Mouse (Mus musculus) bone marrow, adult 2 months (tissue): ENCODE measurements around the gene Barx2.

Source experiments
- CTCF ChIP-seq: fragments of 200-500 bp; IDR thresholded peaks from 2 replicates; pipeline ENCODE4 v1.5.1; 2011; ENCODE audit warnings: low read length, control low read depth; ENCODE audit not compliant: control insufficient read depth, insufficient read depth
- POLR2A ChIP-seq: fragments of 200-500 bp; IDR thresholded peaks from 2 replicates; pipeline ENCODE4 v1.6.1; 2011; ENCODE audit warnings: low read depth, mild to moderate bottlenecking, control low read depth, low read length, borderline replicate concordance; ENCODE audit not compliant: control insufficient read depth

DNA sequence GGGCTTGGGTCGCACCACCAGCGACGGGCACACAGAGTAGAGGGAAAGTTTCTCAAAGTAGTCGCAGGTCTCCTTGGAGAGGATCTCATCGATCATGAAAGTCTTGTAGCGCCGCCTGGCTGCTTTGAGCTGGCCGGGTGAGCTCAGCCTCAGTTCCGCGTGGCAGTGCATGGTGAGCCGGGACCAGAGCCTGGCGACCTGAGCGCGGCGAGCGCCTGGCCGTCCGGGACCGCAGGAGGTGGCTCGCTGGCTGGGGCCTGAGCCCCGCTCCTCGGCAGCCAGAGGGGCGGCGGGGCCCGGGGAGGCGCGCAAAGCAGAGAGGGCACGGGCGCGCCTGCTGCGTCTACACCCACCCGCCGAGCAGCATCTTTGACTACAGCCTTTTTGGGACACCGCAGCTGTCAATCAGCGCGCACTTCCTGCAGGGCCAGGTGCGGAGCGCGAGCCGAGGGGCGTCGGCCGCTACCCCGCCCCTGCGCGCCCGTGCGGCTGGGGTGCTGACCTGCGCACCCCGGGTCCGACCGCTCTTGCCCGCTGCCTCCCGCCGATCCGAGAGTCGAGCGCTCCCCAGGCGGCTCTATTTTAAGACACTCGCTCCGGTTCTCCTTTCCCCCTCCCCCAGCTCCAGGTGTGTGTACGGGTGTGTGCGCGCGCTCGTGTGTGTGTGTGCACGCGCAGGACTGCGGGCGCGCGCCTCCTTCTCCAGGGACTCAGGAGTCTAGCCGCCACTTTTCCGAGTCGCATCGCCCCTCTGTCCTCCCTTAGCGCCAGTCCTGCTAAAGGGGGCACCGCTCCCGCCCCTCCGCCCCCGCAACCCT lies at the start of gene Barx2:
- no peak for TF ChIP-seq POLR2A
- no peak for TF ChIP-seq CTCF
